ENCODE assay signal across 24 mouse cellular contexts in the genomic region with DNA sequence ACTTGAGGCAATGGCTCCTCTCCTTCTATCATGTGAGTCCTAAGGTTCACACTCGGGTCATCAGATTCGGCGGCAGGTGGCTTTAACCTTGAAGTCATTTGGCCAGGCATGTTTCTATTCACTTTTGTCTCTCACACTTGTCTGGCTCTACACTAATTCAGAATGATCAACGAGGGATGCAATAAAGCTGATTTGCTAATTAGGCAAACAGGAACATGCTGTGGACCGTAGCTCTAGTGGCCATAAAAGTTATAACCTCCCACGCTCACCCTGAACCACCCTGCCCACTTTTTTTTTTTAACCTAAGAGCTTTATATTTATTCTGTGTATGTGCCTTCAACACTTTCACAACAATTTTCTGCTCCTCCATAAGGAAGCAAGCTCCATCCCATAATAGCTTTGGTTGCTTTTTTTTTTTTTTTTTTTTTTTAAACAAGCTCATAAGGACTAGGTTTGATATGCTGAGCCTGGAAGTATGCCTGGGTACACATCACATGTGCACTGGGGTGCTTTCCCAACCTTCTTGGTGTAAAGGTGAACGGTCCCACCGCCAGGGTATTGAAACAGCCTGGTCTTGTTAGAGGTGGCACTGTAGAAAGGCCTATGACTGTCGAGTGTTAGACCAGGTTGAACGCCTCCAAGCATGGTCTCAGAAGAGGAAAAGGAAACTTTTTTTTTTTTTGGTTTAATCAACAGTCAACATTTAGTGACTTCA. TPM values are rescaled to one million over a fixed set of nuclear protein-coding genes. Genes with fewer than 3 reads are reported as not detected.
DNase-seq lines count a peak whose midpoint lies in the region; ATAC-seq and TF ChIP-seq lines count a peak whose summit lies in the region.
"Had no signal": no experiment of that assay in that cellular context is flagged by ENCODE, and none has a peak within 500 bp of the region (broad histone marks: within the 10 kb centered on the region; RNA-seq: fewer than 3 reads in every experiment).

No protein-coding gene starts in this region.

- TF ChIP-seq EP300 in liver, postnatal 0 days (IDR thresholded peaks at IDR 0.05; ENCODE audit: low read depth): no peak

- H3K36me3 ChIP-seq in liver, postnatal 0 days (replicated peaks; ENCODE audit: insufficient read depth, low read length): no peaks in the 10 kb centered on the region
- H3K36me3 ChIP-seq in liver, embryonic 11.5 days (ENCODE audit: control insufficient read depth, insufficient read depth, low read length): no peaks in the 10 kb centered on the region
- H3K36me3 ChIP-seq in splenic B cell, adult 2 months (ENCODE audit: control insufficient read depth, insufficient read depth, low read length, poor library complexity, severe bottlenecking): no peaks in the 10 kb centered on the region
- H3K36me3 ChIP-seq: embryonic facial prominence, embryonic 12.5 days; heart, embryonic 10.5 days; hindbrain, embryonic 10.5 days; lung, embryonic 15.5 days; midbrain, embryonic 10.5 days had no signal

- no peak overlapping the region for H3K4me3 ChIP-seq in liver, postnatal 0 days (ENCODE audit: low read depth, low read length)
- no peak overlapping the region for H3K4me3 ChIP-seq in liver, embryonic 11.5 days (ENCODE audit: low read depth, low read length)
- H3K4me3 ChIP-seq: embryonic facial prominence, embryonic 12.5 days; erythroblast, embryonic 14.5 days; heart, embryonic 10.5 days; hindbrain, embryonic 10.5 days; lung, embryonic 15.5 days; midbrain, embryonic 10.5 days had no signal

- peak; percentile 65 for ATAC-seq in liver, postnatal 0 days
- ATAC-seq in liver, embryonic 11.5 days (replicated peaks; ENCODE audit: low FRiP score): no peak
- ATAC-seq: forebrain, embryonic 14.5 days had no signal

- no peaks in the 10 kb centered on the region for H3K27me3 ChIP-seq in liver, postnatal 0 days (ENCODE audit: insufficient read depth, low read length)
- H3K27me3 ChIP-seq in liver, embryonic 11.5 days (replicated peaks; ENCODE audit: control insufficient read depth, insufficient read depth, low read length): no peaks in the 10 kb centered on the region
- no peaks in the 10 kb centered on the region for H3K27me3 ChIP-seq in splenic B cell, adult 2 months (ENCODE audit: control insufficient read depth, insufficient read depth, low read length, poor library complexity, severe bottlenecking)
- H3K27me3 ChIP-seq: embryonic facial prominence, embryonic 12.5 days had no signal

- no peak for TF ChIP-seq CTCF in liver, postnatal 0 days (IDR thresholded peaks at IDR 0.05; ENCODE audit: low read depth)

- DNase-seq in adrenal gland, postnatal 14 days: peak; percentile 41
- DNase-seq in adrenal gland, postnatal 25 days: no peak
- DNase-seq in liver, postnatal 0 days: no peak
- no peak for DNase-seq in liver, embryonic 11.5 days (ENCODE audit: low spot score)
- DNase-seq in adipocyte (ENCODE audit: low spot score): peak; percentile 77
- DNase-seq in splenic B cell, adult 2 months (ENCODE audit: low read depth, low spot score): peak; percentile 53
- no peak for DNase-seq in layer of hippocampus, adult 8-10 months (ENCODE audit: low spot score in 2 of 2)
- DNase-seq in cerebellum, postnatal 36 days: no peak
- DNase-seq: cerebellum, adult 9-10 months; gastrocnemius, postnatal 25 days; left cerebral cortex, postnatal 4 days; liver; lung, postnatal 4 days; right cerebral cortex, adult 18-20 months; thymus, adult 2 months had no signal

- H3K9ac ChIP-seq in liver, postnatal 0 days (replicated peaks): no peak overlapping the region
- H3K9ac ChIP-seq in liver, embryonic 11.5 days (ENCODE audit: low read depth, low read length): no peak overlapping the region
- H3K9ac ChIP-seq: embryonic facial prominence, embryonic 12.5 days; lung, embryonic 15.5 days had no signal

- H3K4me1 ChIP-seq in liver, postnatal 0 days (ENCODE audit: insufficient read depth): peaks cover 4% of the 10 kb centered on the region
- no peaks in the 10 kb centered on the region; the same call in 1 of the 2 replicates for H3K4me1 ChIP-seq in liver, embryonic 11.5 days (replicated peaks; ENCODE audit: control insufficient read depth, insufficient read depth, low read length)
- H3K4me1 ChIP-seq: embryonic facial prominence, embryonic 12.5 days; hindbrain, embryonic 10.5 days; midbrain, embryonic 10.5 days had no signal

- H3K27ac ChIP-seq in liver, postnatal 0 days (ENCODE audit: low read depth): no peak overlapping the region
- no peak overlapping the region for H3K27ac ChIP-seq in liver, embryonic 11.5 days (ENCODE audit: low read depth, low read length)
- H3K27ac ChIP-seq: embryonic facial prominence, embryonic 12.5 days; heart, embryonic 10.5 days; hindbrain, embryonic 10.5 days; lung, embryonic 15.5 days; midbrain, embryonic 10.5 days had no signal

- WGBS in liver, postnatal 0 days (ENCODE audit: insufficient replicate concordance): 82% methylated on average over 10 of the region's 10 CpGs
- WGBS in liver, embryonic 11.5 days: 84% methylated on average over 10 of the region's 10 CpGs

- H3K4me2 ChIP-seq in liver, postnatal 0 days (ENCODE audit: low read depth, low read length): no peak overlapping the region
- H3K4me2 ChIP-seq in liver, embryonic 11.5 days: no peak overlapping the region
- H3K4me2 ChIP-seq: embryonic facial prominence, embryonic 12.5 days; lung, embryonic 15.5 days had no signal

- H3K9me3 ChIP-seq in liver, postnatal 0 days (ENCODE audit: low read length): no peaks in the 10 kb centered on the region
- H3K9me3 ChIP-seq in liver, embryonic 11.5 days (ENCODE audit: control insufficient read depth, low read length): no peaks in the 10 kb centered on the region
- H3K9me3 ChIP-seq: embryonic facial prominence, embryonic 12.5 days; heart, embryonic 10.5 days; hindbrain, embryonic 10.5 days; lung, embryonic 15.5 days; midbrain, embryonic 10.5 days had no signal

RNA-seq across cellular contexts. Expression of gene Mlana, which starts 21.0 kb away (rescaled TPM):
- not detected in 2 replicates for total RNA-seq in adrenal gland, postnatal 14 days (2021)
- total RNA-seq in adrenal gland, postnatal 25 days (2021): not detected in 2 replicates
- polyA plus RNA-seq in liver, postnatal 0 days (2015; fragmentation: Nextera tagmentation; extraction: Ambion mirVana): not detected in 2 replicates
- not detected in 2 replicates for polyA plus RNA-seq in liver, embryonic 11.5 days (2014; fragmentation: Nextera tagmentation; extraction: Ambion mirVana)
- under 1 TPM in 2 of 4 experiments, not detected in 2; 0.64 to 0.72 TPM for total RNA-seq in layer of hippocampus, adult 8-10 months (2022)
- total RNA-seq: gastrocnemius, postnatal 25 days; left cerebral cortex, postnatal 4 days had no signal
- polyA plus RNA-seq: erythroblast, embryonic 14.5 days; forebrain, embryonic 14.5 days; kidney, embryonic 16.5 days; lung, embryonic 15.5 days; stomach, embryonic 14.5 days had no signal

RNA-seq across cellular contexts. Expression of gene Ermp1, which starts 28.4 kb away (rescaled TPM):
- total RNA-seq in adrenal gland, postnatal 14 days (2021): 52.8 and 53.8 TPM in 2 replicates
- 51.7 and 55.0 TPM in 2 replicates for total RNA-seq in adrenal gland, postnatal 25 days (2021)
- 4.1 and 4.3 TPM in 2 replicates for polyA plus RNA-seq in liver, postnatal 0 days (2015; fragmentation: Nextera tagmentation; extraction: Ambion mirVana)
- 15.9 and 18.6 TPM in 2 replicates for polyA plus RNA-seq in liver, embryonic 11.5 days (2014; fragmentation: Nextera tagmentation; extraction: Ambion mirVana)
- total RNA-seq in layer of hippocampus, adult 8-10 months (2022): 10 to 100 TPM; 50.4 to 55.2 (median 51.1) TPM

Comparison
In these comparisons a context has a peak if more than half of its experiments do, and no peak if none do; other contexts are left out.
1. DNase-seq: peak in adrenal gland, postnatal 14 days (single experiment), adipocyte (single experiment) and splenic B cell, adult 2 months (single experiment); none in adrenal gland, postnatal 25 days (single experiment), liver, postnatal 0 days (single experiment), liver, embryonic 11.5 days (single experiment), layer of hippocampus, adult 8-10 months (0 of 2) and cerebellum, postnatal 36 days (0 of 2).